Mouse (Mus musculus) mouse trophoblast stem cell (cell line): ENCODE results near the gene Irgm2.
"Not testable (repeated sequence)": the region's sequence is repeated elsewhere in the genome, so short reads cannot be mapped to it uniquely, and the experiment has no call there.

Experiments
- in situ Hi-C, 2 experiments: fragments of 300-500 bp; cut with MseI, MboI; formaldehyde crosslinking; loops; 2 replicates in 1 of 2; 3 replicates in 1 of 2; pipeline ENCODE4 v1.15.1; 2025

Irgm2 gene

GRCm38 (mm10) chr11:58211682-58212067, 12.3 kb downstream of the Irgm2 start:
- in situ Hi-C loops = no loop called here

- in situ Hi-C loops = no loop called here
These were observed 14.4 kb downstream of the Irgm2 start for GRCm38 (mm10) chr11:58213673-58214342.

GRCm38 (mm10) chr11:58214391-58215048, 15.1 kb downstream of the Irgm2 start:
- in situ Hi-C loops = no loop called here

GRCm38 (mm10) chr11:58215049-58215430, 15.6 kb downstream of the Irgm2 start:
- in situ Hi-C loops = not testable (repeated sequence)

GRCm38 (mm10) chr11:58215814-58216213, 16.4 kb downstream of the Irgm2 start:
- in situ Hi-C loops = no loop called here

GRCm38 (mm10) chr11:58216823-58217222, 17.4 kb downstream of the Irgm2 start:
- in situ Hi-C loops = no loop called here

GRCm38 (mm10) chr11:58223751-58224150, 24.3 kb downstream of the Irgm2 start:
- in situ Hi-C loops = loop anchor here in 1 of 2 experiments (5.0 kb wide), 1 partner anchor 41 kb away; no protein-coding TSS in a partner anchor

GRCm38 (mm10) chr11:58224313-58224712, 24.9 kb downstream of the Irgm2 start:
- in situ Hi-C loops = loop anchor here in 1 of 2 experiments (5.0 kb wide), 1 partner anchor 42 kb away; no protein-coding TSS in a partner anchor

- in situ Hi-C loops = loop anchor here (5.0 kb wide), 2 partner anchors 43 to 48 kb away; no protein-coding TSS in a partner anchor
These were observed 25.5 kb downstream of the Irgm2 start for GRCm38 (mm10) chr11:58224872-58225271.

- in situ Hi-C loops = loop anchor here in 1 of 2 experiments (5.0 kb wide), 1 partner anchor 48 kb away; no protein-coding TSS in a partner anchor
These were observed 26.2 kb downstream of the Irgm2 start for GRCm38 (mm10) chr11:58225655-58226054.

- in situ Hi-C loops = loop anchor here in 1 of 2 experiments (5.0 kb wide), 1 partner anchor 49 kb away; no protein-coding TSS in a partner anchor
These were observed 27.0 kb downstream of the Irgm2 start for GRCm38 (mm10) chr11:58226425-58226824.

- in situ Hi-C loops = loop anchor here in 1 of 2 experiments (5.0 kb wide), 1 partner anchor 51 kb away; no protein-coding TSS in a partner anchor
These were observed 28.6 kb downstream of the Irgm2 start for GRCm38 (mm10) chr11:58228021-58228420.

GRCm38 (mm10) chr11:58230396-58230910, 31.0 kb downstream of the Irgm2 start:
- in situ Hi-C loops = no loop called here

GRCm38 (mm10) chr11:58231156-58231555, 31.7 kb downstream of the Irgm2 start:
- in situ Hi-C loops = no loop called here

- in situ Hi-C loops = not testable (repeated sequence)
These were observed 35.1 kb downstream of the Irgm2 start for GRCm38 (mm10) chr11:58234551-58234950.

GRCm38 (mm10) chr11:58235152-58235551, 35.7 kb downstream of the Irgm2 start:
- in situ Hi-C loops = no loop called here

- in situ Hi-C loops = no loop called here
These were observed 39.7 kb downstream of the Irgm2 start for GRCm38 (mm10) chr11:58238840-58239791.

GRCm38 (mm10) chr11:58247294-58247693, 47.9 kb downstream of the Irgm2 start:
- in situ Hi-C loops = no loop called here

GRCm38 (mm10) chr11:58249203-58249981, 50.0 kb downstream of the Irgm2 start:
- in situ Hi-C loops = no loop called here

- in situ Hi-C loops = no loop called here
These were observed 51.1 kb downstream of the Irgm2 start for GRCm38 (mm10) chr11:58250550-58250949.

- in situ Hi-C loops = no loop called here
These were observed 55.0 kb downstream of the Irgm2 start for GRCm38 (mm10) chr11:58254411-58254810.
